Mouse (Mus musculus) kidney, postnatal 36 days (tissue): ENCODE results near the gene Zfp873.
"Not testable (repeated sequence)": the region's sequence is repeated elsewhere in the genome, so short reads cannot be mapped to it uniquely, and the experiment has no call there.

Experiments
- DNase-seq, 2 experiments: peaks; one replicate each; pipeline ENCODE4 v3.0.0; 2021 to 2022; ENCODE audit warnings: mixed read lengths in 2 of 2

The Zfp873 gene

DNA sequence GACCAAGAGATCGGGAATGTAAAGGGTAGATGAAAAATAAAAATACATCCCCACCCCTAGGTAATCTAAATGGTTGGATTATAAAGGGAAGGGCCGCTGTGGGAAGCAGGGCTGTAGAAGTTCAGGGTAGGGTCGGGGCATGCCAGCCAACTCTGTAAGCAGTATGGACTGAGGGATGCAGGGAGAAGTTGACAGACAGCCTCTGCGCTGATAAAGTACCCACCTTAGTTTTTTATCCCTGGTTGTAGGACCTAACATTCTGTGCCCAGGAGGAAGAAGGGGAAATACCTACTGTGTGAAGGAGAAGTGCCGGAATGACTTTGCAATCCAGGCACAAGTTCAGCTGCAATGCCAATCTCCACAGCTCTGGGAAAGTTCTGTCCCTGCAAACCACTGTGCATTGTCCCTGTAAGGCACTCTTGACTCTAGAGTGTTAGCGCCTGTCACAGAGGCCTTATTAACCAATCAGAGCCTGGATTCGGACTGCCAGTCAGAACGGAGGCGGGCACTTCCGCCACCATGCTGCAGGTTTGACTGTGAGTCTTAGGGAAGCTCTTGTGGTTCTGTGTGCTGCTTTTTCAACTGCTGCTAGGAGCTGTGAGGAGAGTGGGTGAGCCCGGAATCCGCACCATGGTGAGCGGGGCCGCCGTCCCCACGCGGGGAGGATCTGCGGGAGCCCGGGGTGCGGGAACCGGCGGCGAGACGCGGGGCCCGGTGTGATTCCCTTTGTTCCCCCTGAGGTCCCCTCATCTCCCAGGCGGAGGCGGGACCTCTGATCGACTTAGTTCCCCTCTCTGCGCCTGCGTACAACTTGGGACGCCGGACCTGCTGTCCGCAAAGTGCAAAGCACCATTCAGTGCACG lies at the start of gene Zfp873:
Zfp873 (plus strand) TSS at position 527 of the 863 bp plus-strand sequence.
- peak; percentile 93 to 96 for DNase-seq

- DNase-seq, result not testable (repeated sequence)
Observed at GRCm38 (mm10) chr10:82003209-82003608, 44.7 kb upstream of the Zfp873 start.

DNA sequence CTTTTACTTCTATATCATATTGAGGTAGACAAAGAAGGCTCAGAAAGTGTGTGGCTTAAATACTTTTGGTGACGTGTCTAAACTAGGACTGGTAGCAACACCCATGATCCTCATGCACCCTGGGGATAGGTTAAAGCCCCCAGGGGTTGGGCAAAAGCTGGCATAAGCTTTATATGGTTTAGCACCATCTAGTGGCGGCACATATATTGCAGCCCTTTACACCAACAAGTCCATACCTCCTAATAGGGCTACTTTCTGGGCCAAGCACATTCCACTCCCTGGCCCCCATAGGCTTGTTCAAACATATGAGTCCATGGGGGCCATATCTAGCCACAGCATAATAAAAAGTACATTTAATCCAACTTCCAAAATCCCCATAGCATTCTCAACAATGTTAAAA lies 43.1 kb upstream of the Zfp873 start:
- DNase-seq, result peak in 1 of 2 experiments; percentile 30

GRCm38 (mm10) chr10:82042191-82042590 lies 5.7 kb upstream of the Zfp873 start:
- DNase-seq, result no peak

GRCm38 (mm10) chr10:82046603-82047002 lies 1.3 kb upstream of the Zfp873 start:
- no peak for DNase-seq

- not testable (repeated sequence) for DNase-seq
Observed at GRCm38 (mm10) chr10:82048460-82048804, 509 bp downstream of the Zfp873 start.

GRCm38 (mm10) chr10:82082728-82083621 lies 35.1 kb downstream of the Zfp873 start, which contains the start of gene BC024063:
BC024063 (plus strand) TSS chr10:82083353.
- DNase-seq, result peak; percentile 28 to 61

GRCm38 (mm10) chr10:82083622-82083971 lies 35.7 kb downstream of the Zfp873 start:
- DNase-seq, result not testable (repeated sequence)
